Mouse (Mus musculus): Measurements from ENCODE around the gene Gm9758. TPM values are rescaled to one million over a fixed set of nuclear protein-coding genes. Genes with fewer than 3 reads are reported as not detected.
"Not testable (repeated sequence)": the region's sequence is repeated elsewhere in the genome, so short reads cannot be mapped to it uniquely, and the experiment has no call there.

Gm9758 gene
- not detected in 2 replicates for polyA plus RNA-seq (2015; fragmentation: Nextera tagmentation; extraction: Ambion mirVana)

GRCm38 (mm10) chr5:14914799-14915198 lies at the start of gene Gm9758:
TSS of gene Gm9758 (minus strand) at chr5:14914899.
- H3K9ac ChIP-seq (ENCODE audit: low read depth, low read length); H3K4me2 ChIP-seq (ENCODE audit: low read length); H3K9me3 ChIP-seq (ENCODE audit: control insufficient read depth, low read length); H3K27me3 ChIP-seq (replicated peaks; ENCODE audit: control insufficient read depth, insufficient read depth, low read length); H3K27ac ChIP-seq (ENCODE audit: low read depth, low read length); ATAC-seq; H3K4me3 ChIP-seq (ENCODE audit: low read length); H3K4me1 ChIP-seq (ENCODE audit: control insufficient read depth, insufficient read depth, low read depth, low read length); H3K36me3 ChIP-seq (ENCODE audit: control insufficient read depth, insufficient read depth, low read length): not testable (repeated sequence)
- 57% methylated on average over 1 of the region's 1 CpGs for WGBS

- 79% methylated on average over 13 of the region's 13 CpGs for WGBS
- not testable (repeated sequence) for H3K4me3 ChIP-seq (ENCODE audit: low read length); ATAC-seq; H3K27ac ChIP-seq (ENCODE audit: low read depth, low read length); H3K9ac ChIP-seq (ENCODE audit: low read depth, low read length); H3K4me2 ChIP-seq (ENCODE audit: low read length); H3K4me1 ChIP-seq (ENCODE audit: control insufficient read depth, insufficient read depth, low read depth, low read length); H3K36me3 ChIP-seq (ENCODE audit: control insufficient read depth, insufficient read depth, low read length); H3K27me3 ChIP-seq (replicated peaks; ENCODE audit: control insufficient read depth, insufficient read depth, low read length)
- peaks cover 16% of the 10 kb centered on the region for H3K9me3 ChIP-seq (ENCODE audit: control insufficient read depth, low read length)
Observed at GRCm38 (mm10) chr5:14963821-14964220, 49.1 kb upstream of the Gm9758 start.

GRCm38 (mm10) chr5:14961502-14961901 lies 46.8 kb upstream of the Gm9758 start:
- H3K4me1 ChIP-seq (ENCODE audit: control insufficient read depth, insufficient read depth, low read depth, low read length); H3K4me3 ChIP-seq (ENCODE audit: low read length); H3K9ac ChIP-seq (ENCODE audit: low read depth, low read length); H3K4me2 ChIP-seq (ENCODE audit: low read length); ATAC-seq; H3K27me3 ChIP-seq (replicated peaks; ENCODE audit: control insufficient read depth, insufficient read depth, low read length); H3K27ac ChIP-seq (ENCODE audit: low read depth, low read length); H3K36me3 ChIP-seq (ENCODE audit: control insufficient read depth, insufficient read depth, low read length): not testable (repeated sequence)
- 83% methylated on average over 4 of the region's 4 CpGs for WGBS
- peaks cover 16% of the 10 kb centered on the region for H3K9me3 ChIP-seq (ENCODE audit: control insufficient read depth, low read length)

- peaks cover 11% of the 10 kb centered on the region for H3K9me3 ChIP-seq (ENCODE audit: control insufficient read depth, low read length)
- H3K27ac ChIP-seq (ENCODE audit: low read depth, low read length); H3K4me1 ChIP-seq (ENCODE audit: control insufficient read depth, insufficient read depth, low read depth, low read length); H3K27me3 ChIP-seq (replicated peaks; ENCODE audit: control insufficient read depth, insufficient read depth, low read length); H3K4me2 ChIP-seq (ENCODE audit: low read length); ATAC-seq; H3K9ac ChIP-seq (ENCODE audit: low read depth, low read length); H3K4me3 ChIP-seq (ENCODE audit: low read length); H3K36me3 ChIP-seq (ENCODE audit: control insufficient read depth, insufficient read depth, low read length): not testable (repeated sequence)
- WGBS, result 88% methylated on average over 1 of the region's 1 CpGs
Observed at GRCm38 (mm10) chr5:14955928-14956706, 41.4 kb upstream of the Gm9758 start.

- not testable (repeated sequence) for ATAC-seq; H3K36me3 ChIP-seq (ENCODE audit: control insufficient read depth, insufficient read depth, low read length); H3K4me1 ChIP-seq (ENCODE audit: control insufficient read depth, insufficient read depth, low read depth, low read length); H3K27ac ChIP-seq (ENCODE audit: low read depth, low read length); H3K4me3 ChIP-seq (ENCODE audit: low read length); H3K9ac ChIP-seq (ENCODE audit: low read depth, low read length); H3K4me2 ChIP-seq (ENCODE audit: low read length); H3K27me3 ChIP-seq (replicated peaks; ENCODE audit: control insufficient read depth, insufficient read depth, low read length)
- peaks cover 15% of the 10 kb centered on the region for H3K9me3 ChIP-seq (ENCODE audit: control insufficient read depth, low read length)
Observed at GRCm38 (mm10) chr5:14953587-14953986, 38.9 kb upstream of the Gm9758 start.

GRCm38 (mm10) chr5:14952749-14953148 lies 38.0 kb upstream of the Gm9758 start:
- peaks cover 20% of the 10 kb centered on the region for H3K9me3 ChIP-seq (ENCODE audit: control insufficient read depth, low read length)
- not testable (repeated sequence) for H3K9ac ChIP-seq (ENCODE audit: low read depth, low read length); H3K27me3 ChIP-seq (replicated peaks; ENCODE audit: control insufficient read depth, insufficient read depth, low read length); H3K36me3 ChIP-seq (ENCODE audit: control insufficient read depth, insufficient read depth, low read length); H3K4me2 ChIP-seq (ENCODE audit: low read length); H3K27ac ChIP-seq (ENCODE audit: low read depth, low read length); H3K4me1 ChIP-seq (ENCODE audit: control insufficient read depth, insufficient read depth, low read depth, low read length); H3K4me3 ChIP-seq (ENCODE audit: low read length); ATAC-seq
- WGBS, result 72% methylated on average over 3 of the region's 3 CpGs

GRCm38 (mm10) chr5:14951822-14952221 lies 37.1 kb upstream of the Gm9758 start:
- H3K9me3 ChIP-seq (ENCODE audit: control insufficient read depth, low read length), result peaks cover 20% of the 10 kb centered on the region
- not testable (repeated sequence) for H3K4me3 ChIP-seq (ENCODE audit: low read length); H3K4me1 ChIP-seq (ENCODE audit: control insufficient read depth, insufficient read depth, low read depth, low read length); ATAC-seq; H3K27me3 ChIP-seq (replicated peaks; ENCODE audit: control insufficient read depth, insufficient read depth, low read length); H3K27ac ChIP-seq (ENCODE audit: low read depth, low read length); H3K4me2 ChIP-seq (ENCODE audit: low read length); H3K36me3 ChIP-seq (ENCODE audit: control insufficient read depth, insufficient read depth, low read length); H3K9ac ChIP-seq (ENCODE audit: low read depth, low read length)
- WGBS, result 67% methylated on average over 7 of the region's 7 CpGs

- not testable (repeated sequence) for H3K27ac ChIP-seq (ENCODE audit: low read depth, low read length); H3K27me3 ChIP-seq (replicated peaks; ENCODE audit: control insufficient read depth, insufficient read depth, low read length); H3K36me3 ChIP-seq (ENCODE audit: control insufficient read depth, insufficient read depth, low read length); H3K4me1 ChIP-seq (ENCODE audit: control insufficient read depth, insufficient read depth, low read depth, low read length); H3K4me3 ChIP-seq (ENCODE audit: low read length); H3K4me2 ChIP-seq (ENCODE audit: low read length); H3K9ac ChIP-seq (ENCODE audit: low read depth, low read length); ATAC-seq
- peaks cover 23% of the 10 kb centered on the region for H3K9me3 ChIP-seq (ENCODE audit: control insufficient read depth, low read length)
- 62% methylated on average over 4 of the region's 4 CpGs for WGBS
Observed at GRCm38 (mm10) chr5:14947482-14948198, 32.9 kb upstream of the Gm9758 start.

- H3K27me3 ChIP-seq (replicated peaks; ENCODE audit: control insufficient read depth, insufficient read depth, low read length); H3K4me2 ChIP-seq (ENCODE audit: low read length); H3K36me3 ChIP-seq (ENCODE audit: control insufficient read depth, insufficient read depth, low read length); H3K4me3 ChIP-seq (ENCODE audit: low read length); H3K9ac ChIP-seq (ENCODE audit: low read depth, low read length); H3K27ac ChIP-seq (ENCODE audit: low read depth, low read length); H3K4me1 ChIP-seq (ENCODE audit: control insufficient read depth, insufficient read depth, low read depth, low read length); ATAC-seq: not testable (repeated sequence)
- H3K9me3 ChIP-seq (ENCODE audit: control insufficient read depth, low read length), result peaks cover 17% of the 10 kb centered on the region
- 68% methylated on average over 4 of the region's 4 CpGs for WGBS
Observed at GRCm38 (mm10) chr5:14945524-14945923, 30.8 kb upstream of the Gm9758 start.

Data from hindbrain, embryonic 16.5 days (tissue).